Mouse (Mus musculus): Measurements from ENCODE around the gene Nrxn2. TPM values are rescaled to one million over a fixed set of nuclear protein-coding genes. Genes with fewer than 3 reads are reported as not detected.

The Nrxn2 gene
- total RNA-seq, 2 experiments from 2014 or later: not detected

DNA sequence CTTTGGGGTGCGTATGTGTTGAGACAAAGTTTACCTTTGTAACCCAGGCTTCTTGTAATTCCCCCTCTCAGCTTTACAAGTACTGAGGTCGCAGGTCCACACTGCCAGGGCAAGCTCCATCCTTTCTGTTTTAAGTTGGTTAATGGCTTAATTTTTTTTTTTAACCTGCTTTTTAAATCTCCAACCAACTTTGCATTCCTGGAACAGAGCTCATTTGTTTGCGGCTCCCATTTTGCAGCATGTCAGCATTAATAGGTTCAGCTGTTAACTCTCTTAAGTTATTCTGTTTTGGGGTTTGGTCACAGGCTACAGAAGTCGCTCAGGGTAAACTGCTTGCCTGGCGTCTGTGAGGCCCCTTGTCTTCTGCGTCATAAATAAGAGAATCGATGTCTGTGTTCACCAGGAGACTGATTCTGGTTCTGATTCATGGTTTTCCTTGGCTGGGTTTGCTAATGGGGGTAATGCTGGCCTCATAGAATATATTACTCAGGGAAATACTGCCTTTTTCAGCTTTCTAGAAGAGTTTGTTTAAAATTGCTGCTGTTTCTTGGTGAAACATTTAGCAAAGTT is 141.8 kb downstream of the Nrxn2 start:
- ATAC-seq (replicated peaks; ENCODE audit: poor library complexity): no peak

DNA sequence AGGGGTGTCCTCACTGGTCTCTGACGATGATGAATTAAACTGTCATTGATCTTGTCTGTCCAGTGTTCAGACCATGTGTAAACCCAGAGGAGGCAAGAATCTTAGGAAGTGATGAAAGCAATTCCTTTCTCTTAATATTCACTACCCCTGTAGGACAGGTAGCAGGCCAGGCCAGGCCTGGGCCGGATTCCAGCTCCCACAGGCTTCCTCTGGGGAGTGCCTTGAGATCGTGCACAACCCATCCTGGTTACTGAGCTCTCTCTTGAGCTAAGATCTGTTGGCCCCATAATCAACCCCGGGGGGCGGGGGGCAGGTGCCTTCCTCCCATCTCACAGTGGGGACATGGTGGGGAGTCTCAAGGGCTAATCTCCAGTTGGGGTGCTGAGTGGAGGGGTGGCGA is 146.6 kb downstream of the Nrxn2 start:
- ATAC-seq (replicated peaks; ENCODE audit: poor library complexity): no peak

DNA sequence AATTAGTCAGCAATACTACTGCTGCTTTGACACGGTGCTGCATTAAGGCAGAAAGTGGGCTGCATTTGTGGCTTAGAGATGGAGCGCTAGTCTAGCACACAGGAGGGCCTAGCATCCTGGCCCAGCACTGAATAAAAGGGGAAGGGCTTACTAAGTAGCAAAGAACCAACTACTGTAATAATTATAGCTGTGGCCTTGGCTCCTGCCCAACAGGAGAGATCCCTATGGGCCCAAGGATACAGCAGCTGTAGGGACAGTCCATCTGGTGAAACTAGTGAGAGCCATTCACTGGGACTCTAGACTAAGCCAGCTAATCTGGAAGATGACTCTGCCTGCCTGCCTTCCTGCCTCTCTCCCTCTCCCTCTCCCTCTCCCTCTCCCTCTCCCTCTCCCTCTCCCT is 147.9 kb downstream of the Nrxn2 start:
- no peak for ATAC-seq (replicated peaks; ENCODE audit: poor library complexity)

DNA sequence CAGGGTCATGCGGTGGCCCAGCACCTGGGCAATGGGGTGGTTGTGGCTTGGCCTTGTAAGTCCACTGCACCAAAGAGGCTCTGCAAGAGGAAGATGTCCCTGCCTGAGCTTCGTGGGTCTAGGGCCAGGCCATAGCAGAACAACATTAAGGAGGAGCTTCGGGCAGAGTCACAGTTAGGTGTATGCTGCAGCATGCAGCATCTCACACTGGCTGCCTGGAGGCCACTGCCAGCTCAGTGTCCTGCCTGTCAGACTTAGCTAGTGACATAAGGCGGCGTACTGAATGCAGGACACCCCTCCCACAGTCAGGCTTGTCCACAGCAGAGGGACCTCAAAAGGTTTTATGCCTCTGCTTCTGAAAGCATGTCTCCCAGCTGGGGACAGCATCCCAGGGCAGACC is 150.5 kb downstream of the Nrxn2 start:
- ATAC-seq (replicated peaks; ENCODE audit: poor library complexity): no peak

DNA sequence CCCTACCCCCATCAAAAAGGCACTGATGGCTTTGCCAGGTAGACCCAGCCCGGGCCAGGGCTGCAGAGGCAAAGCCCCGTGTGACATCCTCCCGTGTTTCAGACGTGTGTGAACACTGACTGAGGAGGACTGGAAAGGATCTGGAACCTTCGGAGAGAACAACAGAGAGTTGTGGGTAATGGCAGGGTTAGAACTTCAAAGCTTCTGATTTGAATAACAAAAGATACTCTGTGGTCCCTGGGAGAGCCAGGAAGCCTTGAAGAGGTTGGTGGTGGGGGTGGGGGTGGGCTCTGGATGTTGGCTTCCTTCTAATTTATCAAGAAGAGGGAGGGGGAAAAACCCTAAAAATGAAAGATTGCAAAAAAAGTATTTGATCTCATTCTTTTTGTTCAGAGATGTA is 151.0 kb downstream of the Nrxn2 start:
- no peak for ATAC-seq (replicated peaks; ENCODE audit: poor library complexity)

DNA sequence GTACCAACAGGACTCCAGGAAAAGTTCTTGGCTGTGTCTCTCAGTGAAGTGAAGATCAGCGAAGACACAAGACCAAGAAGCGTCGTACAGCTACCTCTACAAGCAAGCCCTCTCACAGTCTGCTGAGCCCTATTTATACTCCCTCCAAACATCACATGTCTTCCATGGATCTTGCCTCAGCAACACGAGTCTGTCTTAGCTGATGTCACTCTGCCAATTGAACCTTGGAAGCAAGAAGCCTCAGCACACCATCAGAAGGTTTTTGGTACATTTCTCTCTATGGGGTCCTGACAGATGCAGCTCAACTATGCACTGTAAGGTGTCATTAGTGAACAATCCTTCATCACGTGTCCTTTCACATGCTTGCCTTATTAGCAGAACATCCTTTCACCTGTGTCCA is 152.9 kb downstream of the Nrxn2 start:
- ATAC-seq (replicated peaks; ENCODE audit: poor library complexity): no peak

DNA sequence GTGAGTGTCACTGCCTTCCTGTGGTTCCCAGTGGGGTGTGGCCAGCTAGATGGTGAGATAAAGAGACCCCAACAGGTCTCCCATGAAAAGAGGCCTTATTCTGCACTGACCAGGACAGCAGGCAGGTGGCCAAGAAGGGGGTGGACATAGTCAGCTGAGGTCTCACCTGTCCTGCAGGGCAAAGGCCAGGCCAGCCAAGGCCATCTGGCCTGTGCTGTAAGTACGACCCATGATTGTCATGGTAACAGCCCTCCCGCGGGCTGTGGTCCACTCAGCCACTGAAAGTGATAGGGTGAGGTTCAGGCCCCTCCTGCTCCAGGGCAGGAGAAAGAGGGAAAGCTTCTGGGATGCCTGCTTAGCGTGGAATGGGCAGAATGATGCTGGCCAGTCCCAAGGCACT is 153.5 kb downstream of the Nrxn2 start:
- ATAC-seq (replicated peaks; ENCODE audit: poor library complexity): no peak

Other genes with a start within 250 kb of the Nrxn2 start
- gene Majin, start 234.3 kb upstream of the Nrxn2 start, total RNA-seq (2015): not detected in 2 replicates
- gene Majin, start 234.3 kb upstream of the Nrxn2 start, total RNA-seq (2017): not detected in 2 replicates
- gene Gpha2, start 192.4 kb upstream of the Nrxn2 start, total RNA-seq (2015): not detected in 2 replicates
- gene Gpha2, start 192.4 kb upstream of the Nrxn2 start, total RNA-seq (2017): not detected in 2 replicates
- 2.8 TPM in 2 replicates for gene Ppp2r5b, start 182.9 kb upstream of the Nrxn2 start, total RNA-seq (2015)
- gene Ppp2r5b, start 182.9 kb upstream of the Nrxn2 start, total RNA-seq (2017): 2.3 and 3.1 TPM in 2 replicates
- gene Atg2a, start 177.1 kb upstream of the Nrxn2 start, total RNA-seq (2015): 9.2 and 9.4 TPM in 2 replicates
- 6.4 and 8.1 TPM in 2 replicates for gene Atg2a, start 177.1 kb upstream of the Nrxn2 start, total RNA-seq (2017)
- 11.8 and 14.4 TPM in 2 replicates for gene Ehd1, start 142.0 kb upstream of the Nrxn2 start, total RNA-seq (2015)
- 39.4 and 40.9 TPM in 2 replicates for gene Ehd1, start 142.0 kb upstream of the Nrxn2 start, total RNA-seq (2017)
- 1.3 and 2.0 TPM in 2 replicates for gene Cdc42bpg, start 112.3 kb upstream of the Nrxn2 start, total RNA-seq (2015)
- gene Cdc42bpg, start 112.3 kb upstream of the Nrxn2 start, total RNA-seq (2017): 3.2 and 3.5 TPM in 2 replicates
- gene Men1, start 83.8 kb upstream of the Nrxn2 start, total RNA-seq (2015): 22.9 and 23.6 TPM in 2 replicates
- 27.2 and 27.9 TPM in 2 replicates for gene Men1, start 83.8 kb upstream of the Nrxn2 start, total RNA-seq (2017)
- gene Map4k2, start 77.6 kb upstream of the Nrxn2 start, total RNA-seq (2015): 15.8 and 16.3 TPM in 2 replicates
- gene Map4k2, start 77.6 kb upstream of the Nrxn2 start, total RNA-seq (2017): 30.5 and 45.4 TPM in 2 replicates
- gene Sf1, start 55.0 kb upstream of the Nrxn2 start, total RNA-seq (2015): 268 and 287 TPM in 2 replicates
- gene Sf1, start 55.0 kb upstream of the Nrxn2 start, total RNA-seq (2017): 156 and 192 TPM in 2 replicates
- 0.30 and 1.5 TPM in 2 replicates for gene Pygm, start 34.3 kb upstream of the Nrxn2 start, total RNA-seq (2015)
- 0.47 TPM in 1 of 2 replicates, not detected in the other for gene Pygm, start 34.3 kb upstream of the Nrxn2 start, total RNA-seq (2017)
- gene Rasgrp2, start 19.4 kb upstream of the Nrxn2 start, total RNA-seq (2015): 223 and 244 TPM in 2 replicates
- 283 and 290 TPM in 2 replicates for gene Rasgrp2, start 19.4 kb upstream of the Nrxn2 start, total RNA-seq (2017)
- not detected in 2 replicates for gene Slc22a12, start 124.3 kb downstream of the Nrxn2 start, total RNA-seq (2015)
- not detected in 2 replicates for gene Slc22a12, start 124.3 kb downstream of the Nrxn2 start, total RNA-seq (2017)

Data from megakaryocyte progenitor cell, adult 5-6 weeks (primary cell).